Mouse (Mus musculus) frontal cortex, postnatal 14 days (tissue): ENCODE measurements around the gene Akt1s1.

Source experiments
- DNase-seq, 2 experiments: peaks; one replicate each; pipeline ENCODE4 v3.0.0; 2022; ENCODE audit warnings: low spot score in 2 of 2

Gene Akt1s1

GRCm38 (mm10) chr7:44848561-44849415 lies at the start of gene Akt1s1, which contains the start of gene Tbc1d17:
Gene Akt1s1 (plus strand): TSS chr7:44848991.
Gene Tbc1d17 (minus strand): TSS chr7:44849079.
- DNase-seq, result peak; percentile 99 to 100

GRCm38 (mm10) chr7:44808927-44809326 lies 39.9 kb upstream of the Akt1s1 start:
- DNase-seq, result no peak

GRCm38 (mm10) chr7:44809466-44809865 lies 39.3 kb upstream of the Akt1s1 start:
- DNase-seq, result no peak

GRCm38 (mm10) chr7:44810365-44810764 lies 38.4 kb upstream of the Akt1s1 start:
- no peak for DNase-seq

GRCm38 (mm10) chr7:44810819-44811557 lies 37.8 kb upstream of the Akt1s1 start:
- no peak for DNase-seq

- DNase-seq, result no peak
Measured at GRCm38 (mm10) chr7:44812651-44813325, 36.0 kb upstream of the Akt1s1 start.

- DNase-seq, result no peak
Measured at GRCm38 (mm10) chr7:44813985-44814384, 34.8 kb upstream of the Akt1s1 start.

- DNase-seq, result no peak
Measured at GRCm38 (mm10) chr7:44814423-44814822, 34.4 kb upstream of the Akt1s1 start.

GRCm38 (mm10) chr7:44814952-44815553 lies 33.7 kb upstream of the Akt1s1 start:
- DNase-seq, result peak in 1 of 2 experiments; percentile 28

GRCm38 (mm10) chr7:44815721-44816469 lies 32.9 kb upstream of the Akt1s1 start, which contains the start of the genes Nup62 and Il4i1:
Gene Nup62 (plus strand): TSS chr7:44816088.
Gene Il4i1 (plus strand): TSS chr7:44816387.
- peak; percentile 98 to 99 for DNase-seq

GRCm38 (mm10) chr7:44816470-44817021 lies 32.2 kb upstream of the Akt1s1 start, which contains the start of gene Atf5:
Gene Atf5 (minus strand): TSS chr7:44816658.
- peak in 1 of 2 experiments; percentile 42 for DNase-seq

- peak in 1 of 2 experiments; percentile 2 for DNase-seq
Measured at GRCm38 (mm10) chr7:44817441-44817840, 31.4 kb upstream of the Akt1s1 start.

- DNase-seq, result peak in 1 of 2 experiments; percentile 5
Measured at GRCm38 (mm10) chr7:44818164-44818563, 30.6 kb upstream of the Akt1s1 start.

GRCm38 (mm10) chr7:44818751-44819235 lies 30.0 kb upstream of the Akt1s1 start:
- DNase-seq, result peak in 1 of 2 experiments; percentile 4

- DNase-seq, result peak in 1 of 2 experiments; percentile 0
Measured at GRCm38 (mm10) chr7:44819391-44819790, 29.4 kb upstream of the Akt1s1 start.

- DNase-seq, result peak in 1 of 2 experiments; percentile 4
Measured at GRCm38 (mm10) chr7:44819863-44820262, 28.9 kb upstream of the Akt1s1 start.

- peak in 1 of 2 experiments; percentile 0 for DNase-seq
Measured at GRCm38 (mm10) chr7:44820525-44820924, 28.3 kb upstream of the Akt1s1 start.

GRCm38 (mm10) chr7:44821666-44822448 lies 26.9 kb upstream of the Akt1s1 start:
- peak; percentile 0 to 2 for DNase-seq

GRCm38 (mm10) chr7:44823409-44823808 lies 25.4 kb upstream of the Akt1s1 start:
- DNase-seq, result no peak
